Mouse (Mus musculus) embryonic fibroblast, embryonic 13.5 days (primary cell): ENCODE measurements around the gene Gpr149. TPM values are rescaled to one million over a fixed set of nuclear protein-coding genes. Genes with fewer than 3 reads are reported as not detected.

Experiments
- H3K27ac ChIP-seq: 2 replicates; pipeline ENCODE4 v1.5.1; 2012; ENCODE audit warnings: low read length, control low read depth, inconsistent platforms; ENCODE audit not compliant: insufficient read depth
- H3K4me1 ChIP-seq: 2 replicates; pipeline ENCODE4 v1.6.1; 2011; ENCODE audit warnings: low read length; ENCODE audit not compliant: control insufficient read depth, insufficient read depth
- H3K4me3 ChIP-seq: 2 replicates; pipeline ENCODE4 v1.5.1; 2011; ENCODE audit warnings: mild to moderate bottlenecking, control low read depth, low read length; ENCODE audit not compliant: insufficient read depth
- CTCF ChIP-seq: IDR thresholded peaks from 2 replicates; pipeline ENCODE4 v1.5.1; 2011; ENCODE audit warnings: mild to moderate bottlenecking, control low read depth, low read length, moderate library complexity, borderline replicate concordance; ENCODE audit not compliant: insufficient read depth
- POLR2A ChIP-seq: IDR thresholded peaks from 2 replicates; pipeline ENCODE4 v1.6.1; 2011; ENCODE audit warnings: low read depth, mild to moderate bottlenecking, control low read depth, low read length, moderate library complexity
- polyA plus RNA-seq: library from polyadenylated mRNA; stranded (reverse); fragments of >200 nt; gene quantifications from 2 replicates; pipeline ENCODE4 v1.2.4, GENCODE M21; 2011; ENCODE audit warnings: low read depth; ENCODE audit not compliant: missing spikeins, insufficient read length

The Gpr149 gene
- 4.6 and 14.7 TPM in 2 replicates for polyA plus RNA-seq

DNA sequence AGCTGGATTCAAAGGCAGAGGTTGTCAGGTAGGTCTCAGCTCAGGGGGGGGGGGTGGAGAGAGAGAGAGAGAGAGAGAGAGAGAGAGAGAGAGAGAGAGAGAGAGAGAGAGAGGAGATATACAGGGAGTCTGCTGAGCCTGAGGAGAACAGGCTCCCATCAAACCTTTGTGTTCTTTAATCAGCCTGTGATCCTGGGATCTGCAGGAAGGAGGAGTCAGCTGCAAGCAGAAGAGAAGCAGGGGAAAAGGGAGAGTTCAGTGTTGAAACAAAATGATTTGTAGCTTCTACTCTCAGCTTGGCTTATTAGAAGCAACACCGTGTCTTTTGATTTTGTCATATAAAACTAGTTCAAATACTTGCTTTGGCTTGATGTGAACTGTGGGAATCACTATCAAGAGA, at the start of gene Gpr149:
TSS of gene Gpr149 (minus strand) at position 168 of the 400 bp plus-strand sequence.
- peak within 1 kb of the TSS; percentile 57 for H3K4me3 ChIP-seq
- H3K4me1 ChIP-seq: no peaks in the 10 kb centered on the region; the same call in 1 of the 2 replicates
- H3K27ac ChIP-seq: peak within 1 kb of the TSS; percentile 50
- no peak for TF ChIP-seq CTCF
- TF ChIP-seq POLR2A: no peak

DNA sequence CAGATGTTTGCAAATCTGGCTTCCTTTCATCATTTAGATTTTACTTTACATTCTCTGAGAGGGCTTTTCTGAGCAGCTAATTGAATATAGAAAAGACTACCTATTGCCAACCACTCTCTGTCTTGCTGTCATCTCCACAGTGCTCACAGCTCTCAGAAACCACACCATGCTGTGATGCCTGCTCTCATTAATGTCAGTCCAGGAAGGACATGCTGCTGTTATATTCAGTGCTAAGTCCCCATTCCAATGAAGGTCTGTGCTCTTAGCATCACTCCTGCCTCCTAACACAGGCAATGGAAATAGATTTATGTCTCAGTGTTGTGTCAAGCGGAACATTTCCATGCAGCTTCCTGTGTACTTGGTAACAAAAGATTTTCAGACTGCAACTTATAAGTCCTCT, 45.6 kb upstream of the Gpr149 start:
- H3K4me1 ChIP-seq: no peaks in the 10 kb centered on the region

DNA sequence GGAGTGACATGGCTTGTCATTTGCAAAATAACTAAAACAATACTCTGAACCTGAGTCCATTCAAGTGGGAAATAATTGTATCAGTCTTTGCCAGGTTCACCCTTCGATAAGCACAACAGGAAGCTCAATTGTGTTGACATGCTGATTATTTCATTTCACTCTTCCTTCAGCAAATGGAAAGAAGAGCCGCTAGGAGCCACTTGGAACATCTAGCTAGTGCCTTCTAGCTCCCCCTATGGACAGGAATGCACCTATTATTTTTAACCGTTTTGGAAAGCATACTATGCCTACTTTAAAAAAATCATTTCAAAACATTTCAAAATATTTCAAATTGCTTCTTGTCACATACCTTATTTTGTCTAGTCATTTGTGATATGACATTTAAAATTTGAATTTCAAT, 5.9 kb upstream of the Gpr149 start:
- Histone ChIP-seq H3K4me3 (no peak overlapping the region), H3K4me1 (no peaks in the 10 kb centered on the region), H3K27ac (no peak overlapping the region)
- no peak for TF ChIP-seq CTCF
- TF ChIP-seq POLR2A: no peak

More for the DNA sequence above, 45.6 kb upstream of the Gpr149 start:
- no peak overlapping the region for H3K27ac ChIP-seq
- H3K4me3 ChIP-seq: no peak overlapping the region
- TF ChIP-seq POLR2A (no peak), CTCF (no peak)

DNA sequence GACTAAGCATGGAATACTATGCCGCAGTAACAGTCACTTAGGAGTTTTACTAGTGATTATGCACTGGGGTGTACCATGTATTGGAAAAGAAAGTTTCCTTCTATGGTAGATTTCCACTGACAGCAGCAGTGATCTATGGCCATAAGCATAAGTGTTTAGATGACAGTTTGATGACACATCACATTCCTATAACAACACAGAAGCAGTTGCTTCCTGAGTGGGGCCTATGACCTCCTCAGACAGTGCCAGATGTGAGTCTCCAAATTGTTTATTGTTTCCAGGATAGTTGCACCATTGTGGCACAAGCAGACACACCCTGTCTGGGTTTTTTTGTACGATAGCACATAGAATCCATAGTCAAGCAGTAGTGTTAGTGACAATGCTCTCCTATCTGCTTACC, 991 bp upstream of the Gpr149 start:
- TF ChIP-seq POLR2A (no peak), CTCF (no peak)

DNA sequence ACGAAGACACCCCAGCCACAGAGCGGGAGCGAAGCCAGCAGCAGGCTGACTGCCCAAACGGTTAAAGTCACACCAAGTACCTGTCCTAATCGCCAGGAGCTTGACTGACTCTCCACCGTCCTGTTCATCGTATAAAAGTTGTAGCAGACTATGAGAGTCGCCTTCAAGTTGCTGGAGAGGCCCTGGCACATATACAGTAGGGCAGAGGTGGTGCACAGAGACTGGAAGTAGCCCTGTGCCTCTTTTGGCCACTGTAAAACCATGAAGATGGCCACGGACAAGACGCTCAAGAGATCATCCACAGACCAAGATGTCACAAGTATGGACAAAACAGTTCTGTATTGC, 921 bp downstream of the Gpr149 start:
- TF ChIP-seq CTCF (no peak), POLR2A (no peak)
- Histone ChIP-seq H3K4me1 (no peaks in the 10 kb centered on the region; the same call in 1 of the 2 replicates), H3K4me3 (peak overlapping the region; percentile 57), H3K27ac (peak overlapping the region; percentile 50)

More for the DNA sequence above, 991 bp upstream of the Gpr149 start:
- Histone ChIP-seq H3K4me1 (no peaks in the 10 kb centered on the region; the same call in 1 of the 2 replicates), H3K4me3 (no peak overlapping the region), H3K27ac (peak overlapping the region; percentile 71)

DNA sequence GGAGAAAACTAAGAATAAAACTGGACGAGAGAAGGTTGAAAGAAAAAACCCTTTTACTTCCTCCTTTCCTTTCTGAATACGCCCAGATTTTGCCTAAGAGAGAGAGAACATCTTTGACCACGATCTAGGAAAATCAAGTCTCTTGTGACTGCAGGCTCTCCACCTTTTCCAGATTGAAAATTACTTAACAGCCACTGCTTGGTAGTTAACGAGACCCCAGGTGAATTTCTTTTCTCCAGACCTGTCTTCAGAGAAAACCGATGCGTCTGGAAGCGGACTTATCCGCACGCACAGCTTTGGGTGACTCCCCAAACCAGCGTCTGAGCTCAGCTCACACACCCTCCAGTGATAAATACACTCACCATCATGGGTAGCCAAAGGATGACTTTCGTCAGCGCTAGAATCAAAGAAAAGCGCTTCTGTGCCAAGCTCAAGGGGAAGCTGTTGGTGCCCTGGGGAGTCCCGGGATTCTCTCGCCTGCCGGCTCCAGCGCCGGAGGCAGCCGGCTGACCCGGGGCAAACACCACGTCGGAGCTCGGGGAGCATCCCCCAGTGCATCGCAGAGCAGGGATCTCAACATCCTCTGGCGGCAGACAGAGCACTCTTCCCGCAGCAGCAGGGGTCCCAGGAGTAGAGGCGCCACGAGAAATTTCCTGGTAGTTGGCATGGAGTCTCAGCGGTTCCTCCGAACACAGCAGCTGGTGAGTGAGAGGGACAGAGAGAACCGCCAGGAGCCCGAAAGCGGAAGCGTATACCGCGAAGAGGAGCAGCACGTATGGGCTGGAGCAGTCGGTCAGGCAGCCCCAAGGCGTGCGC, 1.5 kb downstream of the Gpr149 start:
- peak overlapping the region; percentile 57 for H3K4me3 ChIP-seq
- TF ChIP-seq POLR2A (no peak), CTCF (no peak)
- H3K4me1 ChIP-seq: no peaks in the 10 kb centered on the region; the same call in 1 of the 2 replicates
- H3K27ac ChIP-seq: no peak overlapping the region

DNA sequence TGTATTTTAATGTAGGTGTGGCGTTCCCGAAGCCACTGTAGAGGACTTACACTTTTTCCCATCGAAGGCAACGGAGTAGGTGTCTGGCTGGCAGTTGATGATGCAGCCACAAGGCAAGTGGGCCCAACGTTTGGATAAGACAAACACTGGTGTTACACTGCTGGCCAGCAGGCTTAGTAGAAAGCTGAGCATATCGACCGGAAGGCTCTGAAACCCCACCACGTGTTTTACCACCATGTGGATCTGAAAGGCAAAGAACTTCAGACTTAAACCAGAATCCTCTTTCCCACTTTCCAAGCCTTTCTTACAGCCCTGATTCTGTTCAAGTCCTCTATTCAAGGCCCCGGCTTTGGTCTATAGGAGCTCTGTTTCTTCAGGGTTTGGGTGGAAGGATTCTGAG, 2.5 kb downstream of the Gpr149 start:
- peak overlapping the region; percentile 57 for H3K4me3 ChIP-seq
- no peak for TF ChIP-seq CTCF
- no peak for TF ChIP-seq POLR2A

DNA sequence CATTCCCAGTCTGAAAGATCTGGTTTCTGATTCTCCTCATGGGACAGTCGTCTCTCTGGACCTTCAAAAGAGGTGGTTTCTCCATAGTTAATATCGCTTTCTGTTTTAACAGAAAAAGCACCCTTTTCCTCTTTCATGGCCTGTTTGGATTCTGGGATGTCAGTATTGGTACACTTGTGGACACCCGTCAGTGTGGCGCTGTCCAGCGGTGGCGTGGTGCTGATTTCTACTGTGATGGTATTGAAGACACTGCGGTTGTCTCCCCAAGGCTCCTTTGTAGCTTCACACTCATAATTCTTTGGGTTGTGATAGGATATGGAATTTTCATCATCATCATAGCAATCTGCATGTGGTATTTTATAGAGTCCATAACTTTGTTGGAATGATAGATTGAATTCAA, 10.1 kb downstream of the Gpr149 start:
- Histone ChIP-seq H3K4me1 (no peaks in the 10 kb centered on the region), H3K27ac (no peak overlapping the region), H3K4me3 (no peak overlapping the region)
- TF ChIP-seq CTCF (no peak), POLR2A (no peak)

More for the DNA sequence above, 2.5 kb downstream of the Gpr149 start:
- Histone ChIP-seq H3K27ac (no peak overlapping the region), H3K4me1 (no peaks in the 10 kb centered on the region; the same call in 1 of the 2 replicates)

DNA sequence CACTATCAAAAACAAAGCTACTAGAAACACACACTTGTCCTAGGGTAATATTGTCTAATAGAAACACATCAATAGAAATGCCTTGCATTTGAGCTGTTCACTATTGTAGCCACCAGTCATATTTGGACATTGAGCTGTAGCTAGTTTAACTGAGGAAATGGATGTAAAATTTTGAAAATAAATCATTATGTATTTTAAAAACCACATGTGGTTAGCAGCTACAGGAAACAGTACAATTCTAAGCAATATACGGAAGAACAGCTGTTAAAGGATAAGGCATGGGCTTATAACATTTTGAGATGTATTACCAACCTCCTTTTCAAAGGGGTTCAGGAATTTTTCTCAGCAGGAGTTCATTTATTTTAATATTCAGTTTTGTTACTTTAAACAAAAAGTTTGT, 19.9 kb downstream of the Gpr149 start:
- Histone ChIP-seq H3K27ac (no peak overlapping the region), H3K4me1 (no peaks in the 10 kb centered on the region), H3K4me3 (no peak overlapping the region)
- TF ChIP-seq POLR2A (no peak), CTCF (no peak)

DNA sequence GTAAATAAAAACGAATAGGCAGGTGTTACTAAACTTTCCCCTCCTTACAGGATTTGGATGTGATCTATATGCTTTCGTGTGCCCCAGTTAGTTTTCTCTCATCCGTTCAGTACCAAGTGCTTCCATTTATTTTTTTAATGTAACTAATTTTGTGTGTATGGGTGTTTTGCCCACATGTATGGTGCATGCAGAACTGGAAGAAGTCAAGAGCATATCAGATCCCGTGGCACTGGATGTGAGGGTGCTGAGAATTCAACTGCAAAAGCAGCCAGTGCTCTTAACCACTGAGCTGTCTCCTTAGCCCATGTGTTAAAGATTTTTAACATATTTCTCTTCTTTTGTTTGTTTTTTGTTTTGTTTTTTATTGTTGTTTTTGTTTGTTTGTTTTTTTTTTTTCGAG, 77.3 kb downstream of the Gpr149 start:
- Histone ChIP-seq H3K4me1 (no peaks in the 10 kb centered on the region), H3K27ac (no peak overlapping the region), H3K4me3 (no peak overlapping the region)
- no peak for TF ChIP-seq CTCF
